Mouse (Mus musculus): ENCODE results near the gene Chaf1a. TPM values are rescaled to one million over a fixed set of nuclear protein-coding genes. Genes with fewer than 3 reads are reported as not detected.

Chaf1a gene
- polyA plus RNA-seq, 1 experiment, result 33.6 TPM

DNA sequence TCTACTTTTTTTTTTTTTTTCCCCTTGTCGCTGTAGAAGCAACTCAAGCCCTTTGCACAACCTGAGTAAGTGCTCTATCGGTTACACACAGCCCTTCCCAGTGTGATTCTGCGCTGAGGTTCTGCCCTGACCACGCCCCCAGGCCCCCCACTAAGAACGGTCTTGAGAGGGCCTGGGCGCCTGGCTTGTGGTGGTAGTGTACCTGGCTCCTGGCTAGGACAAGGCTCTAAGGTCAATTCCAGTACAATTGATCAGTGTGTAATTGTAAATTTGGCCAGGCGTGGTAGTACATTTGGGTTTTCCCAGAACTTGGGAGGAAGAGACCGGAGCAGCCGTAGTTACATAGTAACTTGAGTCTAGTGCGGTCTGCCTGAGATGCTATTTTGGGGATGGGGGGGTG lies 33.3 kb upstream of the Chaf1a start:
- Histone ChIP-seq H3K27ac (ENCODE audit: insufficient read depth, low read length) (peak overlapping the region; percentile 94), H3K36me3 (ENCODE audit: control insufficient read depth, insufficient read depth, low read length, poor library complexity, severe bottlenecking) (peaks cover 7% of the 10 kb centered on the region), H3K4me3 (ENCODE audit: low read depth, low read length) (no peak overlapping the region), H3K27me3 (ENCODE audit: control insufficient read depth, insufficient read depth, low read length, poor library complexity, severe bottlenecking) (no peaks in the 10 kb centered on the region), H3K9me3 (replicated peaks; ENCODE audit: control insufficient read depth, insufficient read depth, low read length, poor library complexity, severe bottlenecking) (no peaks in the 10 kb centered on the region), H3K9ac (ENCODE audit: low read depth, poor library complexity, severe bottlenecking) (0 out of 2 replicates have a peak overlapping the region, but pooled peaks have one; percentile 26), H3K4me1 (ENCODE audit: control insufficient read depth, insufficient read depth, low read length) (peaks cover 8% of the 10 kb centered on the region)
- TF ChIP-seq POLR2A (IDR thresholded peaks at IDR 0.05; ENCODE audit: insufficient read depth, low read length) (no peak), EP300 (IDR thresholded peaks at IDR 0.05; ENCODE audit: insufficient read depth, low read depth, low read length) (no peak), CTCF (IDR thresholded peaks at IDR 0.05; ENCODE audit: low read depth, low read length) (no peak)

GRCm38 (mm10) chr17:56007444-56008355 lies 32.5 kb upstream of the Chaf1a start:
- H3K27me3 ChIP-seq (ENCODE audit: control insufficient read depth, insufficient read depth, low read length, poor library complexity, severe bottlenecking), result no peaks in the 10 kb centered on the region
- no peak for TF ChIP-seq EP300 (IDR thresholded peaks at IDR 0.05; ENCODE audit: insufficient read depth, low read depth, low read length)
- TF ChIP-seq POLR2A (IDR thresholded peaks at IDR 0.05; ENCODE audit: insufficient read depth, low read length), result no peak
- TF ChIP-seq CTCF (IDR thresholded peaks at IDR 0.05; ENCODE audit: low read depth, low read length), result no peak
- peak overlapping the region; percentile 58 for H3K4me3 ChIP-seq (ENCODE audit: low read depth, low read length)
- peak overlapping the region; percentile 94 for H3K27ac ChIP-seq (ENCODE audit: insufficient read depth, low read length)
- peaks cover 8% of the 10 kb centered on the region for H3K4me1 ChIP-seq (ENCODE audit: control insufficient read depth, insufficient read depth, low read length)
- peak overlapping the region; percentile 26; the same call in 1 of the 2 replicates for H3K9ac ChIP-seq (ENCODE audit: low read depth, poor library complexity, severe bottlenecking)
- H3K36me3 ChIP-seq (ENCODE audit: control insufficient read depth, insufficient read depth, low read length, poor library complexity, severe bottlenecking), result peaks cover 14% of the 10 kb centered on the region
- no peaks in the 10 kb centered on the region for H3K9me3 ChIP-seq (replicated peaks; ENCODE audit: control insufficient read depth, insufficient read depth, low read length, poor library complexity, severe bottlenecking)

GRCm38 (mm10) chr17:56008356-56009087 lies 31.7 kb upstream of the Chaf1a start:
- Histone ChIP-seq H3K4me3 (ENCODE audit: low read depth, low read length) (peak overlapping the region; percentile 94), H3K9ac (ENCODE audit: low read depth, poor library complexity, severe bottlenecking) (peak overlapping the region; percentile 38), H3K36me3 (ENCODE audit: control insufficient read depth, insufficient read depth, low read length, poor library complexity, severe bottlenecking) (peaks cover 14% of the 10 kb centered on the region), H3K27me3 (ENCODE audit: control insufficient read depth, insufficient read depth, low read length, poor library complexity, severe bottlenecking) (no peaks in the 10 kb centered on the region), H3K4me1 (ENCODE audit: control insufficient read depth, insufficient read depth, low read length) (peaks cover 8% of the 10 kb centered on the region), H3K9me3 (replicated peaks; ENCODE audit: control insufficient read depth, insufficient read depth, low read length, poor library complexity, severe bottlenecking) (no peaks in the 10 kb centered on the region), H3K27ac (ENCODE audit: insufficient read depth, low read length) (peak overlapping the region; percentile 87)
- peak; percentile 49 for TF ChIP-seq POLR2A (IDR thresholded peaks at IDR 0.05; ENCODE audit: insufficient read depth, low read length)
- TF ChIP-seq CTCF (IDR thresholded peaks at IDR 0.05; ENCODE audit: low read depth, low read length), result no peak
- TF ChIP-seq EP300 (IDR thresholded peaks at IDR 0.05; ENCODE audit: insufficient read depth, low read depth, low read length), result peak; percentile 55; the same call in 1 of the 2 replicates

GRCm38 (mm10) chr17:56009088-56009961 lies 30.9 kb upstream of the Chaf1a start:
- Histone ChIP-seq H3K9me3 (replicated peaks; ENCODE audit: control insufficient read depth, insufficient read depth, low read length, poor library complexity, severe bottlenecking) (no peaks in the 10 kb centered on the region), H3K4me3 (ENCODE audit: low read depth, low read length) (peak overlapping the region; percentile 94), H3K27ac (ENCODE audit: insufficient read depth, low read length) (0 out of 2 replicates have a peak overlapping the region, but pooled peaks have one; percentile 87), H3K4me1 (ENCODE audit: control insufficient read depth, insufficient read depth, low read length) (peaks cover 8% of the 10 kb centered on the region), H3K27me3 (ENCODE audit: control insufficient read depth, insufficient read depth, low read length, poor library complexity, severe bottlenecking) (no peaks in the 10 kb centered on the region), H3K9ac (ENCODE audit: low read depth, poor library complexity, severe bottlenecking) (peak overlapping the region; percentile 38), H3K36me3 (ENCODE audit: control insufficient read depth, insufficient read depth, low read length, poor library complexity, severe bottlenecking) (peaks cover 14% of the 10 kb centered on the region)
- TF ChIP-seq POLR2A (IDR thresholded peaks at IDR 0.05; ENCODE audit: insufficient read depth, low read length), result peak; percentile 85
- peak; percentile 23 for TF ChIP-seq CTCF (IDR thresholded peaks at IDR 0.05; ENCODE audit: low read depth, low read length)
- TF ChIP-seq EP300 (IDR thresholded peaks at IDR 0.05; ENCODE audit: insufficient read depth, low read depth, low read length), result no peak

DNA sequence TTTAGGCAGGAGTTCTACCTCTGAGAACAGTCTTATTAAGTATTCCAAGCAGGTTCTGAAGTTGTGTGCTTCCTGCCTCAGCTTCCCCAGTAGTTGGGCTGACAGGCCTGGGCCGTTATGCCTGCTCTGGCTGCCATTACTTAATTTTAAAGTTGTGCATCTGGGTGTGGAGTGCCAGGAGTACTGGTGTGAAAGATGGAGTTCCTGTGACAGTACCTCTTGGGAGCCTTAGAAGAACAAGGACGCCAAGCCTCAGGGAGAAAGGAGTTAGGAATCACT lies 30.3 kb upstream of the Chaf1a start:
- Histone ChIP-seq H3K9ac (ENCODE audit: low read depth, poor library complexity, severe bottlenecking) (peak overlapping the region; percentile 38), H3K27ac (ENCODE audit: insufficient read depth, low read length) (no peak overlapping the region), H3K9me3 (replicated peaks; ENCODE audit: control insufficient read depth, insufficient read depth, low read length, poor library complexity, severe bottlenecking) (no peaks in the 10 kb centered on the region), H3K4me1 (ENCODE audit: control insufficient read depth, insufficient read depth, low read length) (peaks cover 8% of the 10 kb centered on the region), H3K27me3 (ENCODE audit: control insufficient read depth, insufficient read depth, low read length, poor library complexity, severe bottlenecking) (no peaks in the 10 kb centered on the region), H3K36me3 (ENCODE audit: control insufficient read depth, insufficient read depth, low read length, poor library complexity, severe bottlenecking) (peaks cover 17% of the 10 kb centered on the region), H3K4me3 (ENCODE audit: low read depth, low read length) (peak overlapping the region; percentile 94)
- TF ChIP-seq EP300 (IDR thresholded peaks at IDR 0.05; ENCODE audit: insufficient read depth, low read depth, low read length), result no peak
- no peak for TF ChIP-seq CTCF (IDR thresholded peaks at IDR 0.05; ENCODE audit: low read depth, low read length)
- no peak for TF ChIP-seq POLR2A (IDR thresholded peaks at IDR 0.05; ENCODE audit: insufficient read depth, low read length)
